Mouse (Mus musculus): ENCODE measurements around the gene Scnm1.
"Not testable (repeated sequence)": the region's sequence is repeated elsewhere in the genome, so short reads cannot be mapped to it uniquely, and the experiment has no call there.

The Scnm1 gene

DNA sequence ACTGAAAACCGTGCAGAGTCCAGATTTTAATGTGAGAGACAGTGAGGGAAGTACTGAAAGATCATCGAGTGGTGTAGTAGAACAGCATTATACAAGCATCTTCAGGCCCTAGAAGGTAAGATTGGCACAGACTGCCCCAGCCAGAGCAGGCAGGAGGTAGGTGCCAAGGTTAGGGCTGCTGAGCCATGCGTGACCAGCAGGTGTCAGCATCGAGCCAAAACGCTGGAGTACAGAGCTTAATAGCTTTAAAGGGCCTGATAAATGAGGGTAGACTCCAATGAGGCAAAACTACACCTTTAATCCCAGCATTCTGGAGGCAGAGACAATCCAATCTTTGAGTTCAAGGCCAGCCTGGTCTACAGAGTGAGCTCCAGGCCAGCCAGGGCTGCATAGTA lies 8.8 kb upstream of the Scnm1 start:
- peak; percentile 87 for DNase-seq (ENCODE audit: low spot score)

DNA sequence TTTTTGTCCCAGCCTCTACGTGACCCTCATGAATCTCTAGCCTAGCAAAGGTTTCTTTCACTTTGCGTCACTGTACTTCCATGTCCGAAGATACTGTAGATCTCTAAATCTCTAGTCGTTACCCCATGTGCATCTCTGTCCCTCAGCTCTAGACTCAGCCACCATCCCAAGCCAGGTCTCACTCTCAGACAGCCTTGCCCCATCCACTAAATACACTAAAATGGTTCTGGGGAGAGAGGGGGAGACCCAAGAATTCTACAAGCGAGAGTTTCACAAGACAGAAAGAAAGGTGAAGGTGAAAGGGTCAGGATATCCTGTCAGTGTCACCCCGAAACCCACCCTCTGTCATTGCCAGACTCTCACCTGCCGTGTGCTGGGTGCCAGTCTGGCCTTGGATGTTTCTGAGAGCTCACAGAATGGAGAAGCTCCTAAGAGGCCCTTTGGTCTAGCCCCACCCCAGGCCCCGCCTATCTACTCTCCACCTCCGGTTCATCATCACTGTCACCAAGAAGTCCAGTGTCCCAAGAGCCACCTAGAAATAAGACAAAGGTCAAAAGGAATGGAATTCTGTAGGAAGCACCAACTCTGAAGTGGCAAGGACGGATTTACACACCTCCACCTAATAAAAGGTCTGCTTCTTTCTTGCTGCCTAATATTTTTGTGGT lies 8.3 kb upstream of the Scnm1 start, which contains the start of gene Tnfaip8l2:
Gene Tnfaip8l2 (minus strand): TSS at position 409 of the 665 bp plus-strand sequence.
- no peak for DNase-seq (ENCODE audit: low spot score)

DNA sequence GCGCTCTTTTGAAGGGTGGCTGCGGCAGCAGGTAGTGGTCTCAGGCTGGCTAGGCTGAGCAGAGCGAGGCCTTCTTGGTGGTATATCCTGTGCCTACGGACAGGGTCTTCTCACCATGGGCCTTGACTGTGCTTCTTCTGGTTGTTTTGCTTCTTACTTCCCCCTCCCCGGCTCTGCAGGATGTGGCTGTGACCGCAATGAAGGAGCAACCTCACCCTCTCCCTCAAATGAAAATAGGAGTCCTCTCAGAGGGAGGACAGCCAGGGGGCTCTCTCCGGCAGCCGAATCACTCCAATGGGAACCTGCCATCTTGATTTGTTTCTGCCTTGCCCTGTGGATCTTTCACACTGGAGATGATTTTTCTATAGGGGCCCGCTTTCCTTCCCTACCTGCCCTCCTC lies 7.7 kb upstream of the Scnm1 start:
- DNase-seq (ENCODE audit: low spot score), result no peak

DNA sequence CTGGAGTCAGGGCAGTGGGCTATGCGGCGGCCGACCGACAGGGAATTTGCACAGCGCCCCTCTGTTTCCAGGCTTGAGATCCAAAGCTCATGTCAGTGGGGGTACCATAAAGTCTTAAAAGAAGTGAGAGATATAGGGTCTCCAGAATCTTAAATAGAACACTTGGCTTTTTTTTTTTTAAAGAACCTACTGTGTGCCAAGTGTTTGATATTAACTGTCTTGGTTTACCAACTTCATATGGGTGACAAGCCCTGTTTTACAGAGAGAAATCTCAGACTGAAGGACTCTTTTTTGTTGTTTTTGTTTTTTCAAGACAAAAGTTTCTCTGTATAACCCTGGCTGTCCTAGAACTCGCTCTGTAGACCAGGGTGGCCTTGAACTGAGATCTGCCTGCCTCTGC lies 7.0 kb upstream of the Scnm1 start:
- DNase-seq (ENCODE audit: low spot score), result no peak

DNA sequence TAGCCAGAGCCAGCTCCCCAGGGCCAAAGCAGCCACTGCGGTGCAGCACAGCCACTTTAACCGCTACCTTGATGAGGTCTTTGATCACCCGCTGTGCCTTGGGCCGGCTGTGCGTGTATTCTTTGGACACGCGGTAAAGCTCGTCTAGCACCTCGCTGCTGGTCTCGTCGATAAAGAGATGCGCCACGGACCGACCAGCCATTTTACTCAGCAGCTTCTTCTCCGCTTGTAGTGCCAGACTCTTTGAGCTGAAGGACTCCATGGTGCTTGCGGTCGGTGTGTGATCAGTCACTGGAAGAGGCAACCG lies 6.4 kb upstream of the Scnm1 start:
- no peak for DNase-seq (ENCODE audit: low spot score)

DNA sequence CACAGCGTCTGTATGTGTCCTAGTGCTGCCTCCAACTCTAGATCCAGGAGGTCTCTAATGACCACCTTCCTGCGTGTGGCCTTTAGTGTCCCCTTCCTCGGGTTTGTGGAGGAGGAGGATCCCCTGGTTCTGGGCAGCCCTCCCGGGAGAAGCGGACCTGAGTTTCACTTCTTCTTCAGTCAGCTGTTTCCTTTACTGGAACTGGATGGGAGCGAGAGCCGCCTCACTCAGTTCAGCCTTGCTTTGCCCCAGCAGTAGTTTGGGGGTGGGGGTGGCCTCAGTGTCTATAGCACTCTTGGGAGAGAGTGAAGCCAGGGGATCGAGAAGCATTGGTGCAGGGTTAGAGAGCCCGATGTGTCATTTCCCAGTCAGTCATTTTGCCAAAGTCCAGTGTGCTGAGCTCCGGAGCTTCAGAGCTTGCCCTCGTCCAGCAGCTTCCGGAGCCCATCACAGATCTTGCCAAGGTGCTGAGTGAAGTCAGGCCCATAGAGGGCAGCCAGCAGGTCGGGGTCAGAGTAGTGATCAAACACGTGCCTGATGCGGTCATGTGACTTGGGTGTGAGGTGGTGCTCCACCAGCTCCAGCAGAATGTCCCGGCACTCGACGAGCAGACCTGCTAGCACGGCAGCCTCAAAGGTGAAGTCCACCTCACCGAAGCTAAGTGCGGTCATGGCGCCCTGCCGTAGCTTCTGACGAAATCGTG lies 5.9 kb upstream of the Scnm1 start:
- DNase-seq (ENCODE audit: low spot score), result no peak

DNA sequence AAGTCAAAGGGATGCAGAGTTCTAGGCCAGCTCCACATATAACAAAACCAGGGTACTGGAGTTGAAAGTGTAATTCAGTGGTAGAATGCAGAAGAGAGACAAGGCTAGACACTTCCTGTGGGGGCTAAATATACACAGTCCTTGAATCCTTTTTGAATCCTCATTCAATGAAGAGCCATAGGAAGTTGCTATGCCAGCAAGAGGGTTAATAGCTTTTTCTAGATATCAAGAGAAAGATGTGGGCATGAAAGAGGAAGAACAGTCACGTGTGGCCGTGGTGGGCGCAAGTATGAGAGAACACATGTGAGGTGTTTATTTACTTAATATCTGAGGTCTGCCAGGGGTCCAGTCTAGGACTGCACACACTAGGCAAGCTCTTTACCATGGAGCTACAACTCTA lies 2.5 kb upstream of the Scnm1 start:
- DNase-seq (ENCODE audit: low spot score), result no peak

DNA sequence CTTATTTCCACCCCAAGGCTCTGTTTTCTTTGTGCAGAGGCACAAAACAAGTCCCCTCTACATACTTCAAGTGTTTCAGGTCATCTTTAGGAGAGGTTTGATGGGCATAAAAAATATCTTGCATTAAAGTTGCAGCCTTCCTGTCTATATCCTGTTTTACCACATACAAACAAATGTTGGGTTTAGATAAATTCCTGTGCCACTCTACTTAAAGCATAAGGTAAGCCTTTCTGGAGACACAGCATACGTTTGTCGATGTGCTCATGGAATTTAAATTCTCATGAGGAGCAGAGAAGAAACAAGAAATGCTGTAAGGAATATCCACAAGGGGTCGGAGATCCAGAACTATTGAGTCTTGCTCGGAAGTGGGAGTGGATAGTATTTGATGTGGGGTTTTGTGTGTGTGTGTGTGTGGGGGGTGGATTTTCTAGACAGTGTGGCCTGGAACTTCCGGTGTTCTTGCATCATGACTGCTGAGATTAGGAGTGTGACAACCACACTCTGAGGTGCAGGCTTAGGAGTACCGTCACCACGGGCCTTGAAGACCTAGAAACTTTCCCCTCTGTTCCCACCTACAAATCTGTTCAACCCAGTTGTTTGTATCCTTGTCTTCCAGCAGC lies 1.7 kb upstream of the Scnm1 start:
- no peak for DNase-seq (ENCODE audit: low spot score)

DNA sequence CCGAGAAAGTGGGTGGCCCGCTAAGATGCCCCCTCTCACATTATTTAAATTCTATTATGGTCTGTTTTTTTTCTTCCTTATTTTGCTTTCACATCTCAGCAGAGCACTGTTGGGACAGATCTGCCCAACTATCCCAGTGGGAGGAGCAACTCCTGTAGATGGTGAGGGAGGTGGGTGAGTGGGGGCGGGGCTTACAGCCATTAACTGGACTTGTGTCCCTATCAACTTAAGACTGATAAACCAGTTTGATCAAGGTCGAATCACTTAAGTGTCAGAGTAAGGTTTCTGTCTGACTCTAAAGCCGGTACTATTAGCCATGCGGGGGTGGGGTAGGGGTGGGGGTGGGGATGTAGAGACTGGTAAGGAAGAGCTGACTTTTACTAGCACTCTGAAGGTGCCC lies 1.2 kb upstream of the Scnm1 start:
- DNase-seq (ENCODE audit: low spot score), result peak; percentile 37

DNA sequence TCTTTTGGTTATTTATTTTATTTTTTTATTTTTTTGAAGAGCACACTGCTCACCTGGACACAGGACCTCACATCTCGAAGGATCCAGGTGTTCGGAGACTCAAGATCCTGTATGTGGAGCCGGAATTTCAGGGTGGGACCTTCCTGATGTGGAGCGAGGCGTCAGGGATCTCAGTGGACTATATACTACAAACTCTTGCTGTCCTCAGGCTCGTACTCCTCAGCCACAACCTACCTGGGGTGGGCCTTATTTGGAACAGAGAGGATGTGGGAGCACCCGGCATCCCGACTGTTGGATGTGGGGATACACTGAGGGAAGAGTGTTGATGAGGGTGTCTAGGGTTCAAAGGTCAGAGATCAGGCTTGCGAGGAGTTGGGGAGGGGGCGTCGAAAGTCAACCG lies 322 bp upstream of the Scnm1 start:
- not testable (repeated sequence) for DNase-seq (ENCODE audit: low spot score)

DNA sequence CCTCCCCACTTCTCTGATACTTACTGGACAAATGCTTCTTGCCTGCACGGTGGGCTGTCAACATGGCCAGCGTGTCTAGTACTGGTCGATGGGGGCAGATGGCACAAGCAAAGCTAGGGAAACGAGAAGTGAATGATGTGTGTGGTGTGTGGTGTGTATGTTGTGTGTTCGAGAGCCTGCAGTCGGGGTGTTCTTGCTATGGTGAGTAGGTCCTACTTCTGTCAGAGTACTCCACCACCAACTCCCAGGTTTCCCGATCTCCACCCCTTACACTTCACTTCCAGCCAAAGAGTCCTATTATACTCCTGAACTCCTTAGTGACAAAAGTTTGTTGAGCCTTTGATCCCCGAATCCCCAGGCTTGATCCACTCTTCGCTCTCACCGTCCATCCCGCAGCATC lies 635 bp downstream of the Scnm1 start:
- DNase-seq (ENCODE audit: low spot score), result no peak

DNA sequence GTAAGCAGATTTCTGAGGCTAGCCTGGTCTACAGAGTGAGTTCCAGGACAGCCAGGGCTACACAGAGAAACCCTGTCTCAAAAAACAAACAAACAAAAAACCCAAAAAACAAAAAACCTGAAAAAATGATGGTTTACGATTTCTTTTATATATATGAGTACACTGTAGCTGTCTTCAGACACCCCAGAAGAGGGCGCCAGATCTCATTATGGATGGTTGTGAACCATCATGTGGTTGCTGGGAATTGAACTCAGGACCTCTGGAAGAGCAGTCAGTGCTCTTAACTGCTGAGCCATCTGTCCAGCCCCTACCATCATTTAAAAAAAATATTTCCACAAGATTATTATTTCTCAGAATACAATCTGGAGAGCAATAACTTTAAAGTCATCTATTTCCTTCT lies 1.4 kb downstream of the Scnm1 start:
- DNase-seq (ENCODE audit: low spot score), result not testable (repeated sequence)

DNA sequence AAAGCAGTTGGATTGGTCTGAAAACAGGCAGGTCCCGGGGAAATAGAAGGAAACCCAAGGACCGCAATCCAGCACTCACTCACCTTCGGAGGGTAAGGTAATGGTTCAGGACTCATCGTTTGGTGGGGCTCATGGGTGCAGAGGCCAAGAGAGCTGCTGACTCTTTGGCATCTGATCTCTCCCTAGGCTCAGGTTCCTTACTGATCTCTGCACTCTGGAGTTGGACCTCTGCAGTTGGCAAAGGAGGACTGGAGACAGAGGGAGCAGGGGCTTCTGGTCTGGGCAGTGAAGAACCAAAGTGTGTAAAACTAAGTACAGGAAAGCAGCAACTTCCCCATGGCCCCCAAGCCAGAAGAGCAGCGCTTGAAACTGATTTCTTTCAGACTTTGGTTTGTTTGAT lies 3.7 kb downstream of the Scnm1 start:
- DNase-seq (ENCODE audit: low spot score), result no peak

DNA sequence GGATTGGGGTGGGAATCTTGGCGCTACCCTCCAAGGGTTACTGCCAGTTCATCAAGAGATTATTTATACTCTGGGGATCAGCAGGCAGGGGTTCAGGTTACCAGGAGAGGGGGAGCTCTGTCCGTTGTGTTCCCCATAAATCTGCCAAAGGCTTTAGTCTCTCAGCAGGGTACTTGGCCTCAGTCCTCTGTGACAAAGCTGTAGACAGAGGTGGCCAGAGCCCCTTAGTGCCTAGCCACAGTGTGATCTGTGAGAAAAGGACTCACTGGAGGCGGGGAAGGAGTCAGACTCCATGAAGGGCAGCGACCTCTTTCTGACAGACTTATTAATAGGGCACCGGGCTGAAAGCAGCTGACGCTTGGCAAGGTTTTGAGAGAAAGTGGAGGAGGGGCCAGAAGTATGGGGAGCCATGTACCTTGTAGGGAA lies 4.6 kb downstream of the Scnm1 start:
- DNase-seq (ENCODE audit: low spot score), result no peak

DNA sequence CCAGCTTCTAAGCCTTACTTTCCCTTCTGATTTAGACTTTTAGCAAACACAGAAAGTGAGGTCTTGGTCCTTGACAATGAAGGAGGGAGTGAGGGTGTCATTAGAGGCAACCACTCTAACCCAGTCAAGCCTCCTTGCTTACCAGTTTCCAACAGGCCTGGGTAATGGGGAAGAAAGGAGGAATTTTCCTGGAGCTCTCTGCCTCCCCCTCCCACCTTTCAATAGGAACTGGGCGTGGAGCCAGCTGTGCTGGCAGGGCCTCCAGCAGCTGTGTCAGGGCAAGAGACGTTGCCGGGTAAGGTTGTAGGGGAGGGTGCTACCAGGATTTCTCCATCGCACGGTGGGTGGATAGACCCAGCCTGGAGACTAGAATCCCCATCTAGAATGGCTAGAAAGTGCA lies 8.8 kb downstream of the Scnm1 start:
- DNase-seq (ENCODE audit: low spot score), result no peak

DNA sequence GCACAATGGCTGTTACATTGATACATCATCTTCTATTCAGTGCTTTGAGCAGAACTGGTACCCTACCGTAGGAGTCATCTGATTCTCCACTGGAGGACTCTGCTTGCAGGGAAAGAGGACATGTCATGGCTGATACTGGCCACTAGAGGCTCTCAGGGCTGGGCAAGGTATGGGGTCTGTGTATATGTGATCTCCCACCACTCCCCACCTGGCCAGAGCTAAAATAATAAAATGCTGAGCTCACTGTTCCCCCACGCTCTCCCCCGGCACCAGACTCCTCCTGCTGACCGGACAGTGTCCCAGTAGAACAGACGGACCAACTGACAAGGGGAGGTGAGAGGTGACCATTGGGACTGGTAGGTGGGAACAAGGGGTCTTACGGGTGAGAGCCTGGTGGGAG lies 9.6 kb downstream of the Scnm1 start, which contains the start of gene Tmod4:
Gene Tmod4 (plus strand): TSS at position 231 of the 400 bp plus-strand sequence.
- DNase-seq (ENCODE audit: low spot score), result peak; percentile 49

DNA sequence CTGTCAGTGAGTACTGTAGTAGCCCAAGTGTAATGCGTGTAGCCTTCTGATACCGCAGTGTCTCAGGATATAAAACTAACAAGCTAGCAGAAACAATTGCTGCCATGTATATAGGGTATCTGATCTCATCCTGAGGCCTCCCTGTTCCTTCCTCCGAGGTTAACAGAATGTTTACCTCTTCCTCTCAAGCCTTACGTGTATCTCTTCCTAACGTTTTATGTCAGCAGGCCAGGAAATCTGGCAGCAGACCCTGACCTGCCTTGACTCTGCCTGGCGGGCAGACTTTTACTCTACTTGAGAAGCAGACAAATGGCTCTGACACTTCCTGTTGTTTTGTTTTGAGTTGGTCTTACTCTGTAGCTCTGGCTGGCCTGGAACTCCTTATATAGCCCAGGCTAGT lies 12.2 kb downstream of the Scnm1 start:
- DNase-seq (ENCODE audit: low spot score), result no peak

DNA sequence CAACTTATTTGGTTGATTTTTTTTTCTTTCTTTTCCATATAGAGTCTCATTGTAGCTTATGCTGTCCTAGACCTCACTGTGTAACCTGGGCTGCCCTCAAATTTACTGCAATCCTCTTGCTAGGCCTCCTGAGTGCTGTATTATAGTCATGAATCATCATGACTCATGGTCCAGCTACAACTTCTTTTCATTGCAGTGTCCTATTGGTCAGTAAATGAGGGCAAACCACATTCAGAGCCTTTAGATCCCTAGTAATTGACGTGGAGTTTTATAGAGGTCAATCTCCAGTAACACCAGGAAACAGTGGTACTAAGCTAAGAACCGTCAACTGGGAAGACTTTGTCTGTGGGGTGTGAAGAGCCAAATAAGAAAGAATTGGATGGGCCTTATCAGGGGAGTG lies 16.1 kb downstream of the Scnm1 start:
- DNase-seq (ENCODE audit: low spot score), result no peak

DNA sequence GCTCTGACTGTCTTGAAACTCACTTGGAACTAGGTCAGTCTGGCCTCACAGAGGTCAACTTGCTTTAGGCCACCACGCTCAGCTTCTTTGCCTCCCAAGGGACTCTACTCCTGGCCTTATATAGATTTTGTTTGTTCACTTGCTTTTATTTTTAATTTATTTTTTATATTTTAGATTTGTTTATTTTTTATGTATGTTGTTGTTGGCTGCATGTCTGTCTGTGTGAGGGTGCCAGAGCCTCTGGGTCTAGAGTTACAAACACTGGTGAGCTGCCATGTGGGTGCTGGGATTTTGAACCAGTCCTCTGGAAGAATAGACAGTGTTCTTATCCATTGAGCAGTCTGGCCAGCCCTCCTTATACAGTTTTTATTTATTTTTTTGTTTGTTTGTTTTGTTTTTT lies 21.1 kb downstream of the Scnm1 start:
- DNase-seq (ENCODE audit: low spot score), result no peak

DNA sequence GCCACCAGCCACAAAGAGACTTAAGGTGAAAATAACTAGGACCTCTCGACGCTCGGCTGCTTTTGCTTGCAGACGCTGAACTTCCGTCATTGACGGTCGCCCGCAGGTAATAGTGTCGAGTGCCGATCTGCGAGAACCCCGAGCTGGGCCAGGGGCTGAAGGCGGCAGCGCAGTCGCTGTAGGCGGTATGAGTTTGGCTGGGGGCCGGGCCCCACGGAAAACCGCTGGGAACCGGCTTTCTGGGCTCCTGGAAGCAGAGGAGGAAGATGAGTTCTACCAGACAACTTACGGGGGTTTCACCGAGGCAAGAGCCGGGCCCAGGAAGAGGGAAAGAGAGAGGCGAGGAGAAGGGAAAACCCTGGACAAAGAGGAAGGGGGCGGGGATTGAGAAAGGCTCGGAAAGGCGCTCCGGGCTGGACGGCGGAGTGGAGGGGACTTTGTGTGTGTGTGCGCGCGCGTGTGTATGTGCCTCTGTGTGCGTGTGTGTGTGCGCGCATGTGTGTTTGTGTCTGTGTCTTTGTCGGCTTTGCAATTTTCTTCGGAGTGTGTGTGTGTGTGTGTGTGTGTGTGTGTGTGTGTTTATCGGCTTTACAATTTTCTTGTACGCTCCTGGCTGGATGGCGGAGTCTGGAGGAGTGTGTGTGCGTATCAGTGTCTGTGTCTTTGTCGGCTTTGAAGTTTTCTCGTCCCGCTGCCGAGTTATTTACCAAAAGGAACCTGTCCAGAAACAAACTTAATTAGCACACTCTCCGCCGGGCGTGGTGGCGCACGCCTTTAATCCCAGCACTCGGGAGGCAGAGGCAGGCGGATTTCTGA lies 22.7 kb downstream of the Scnm1 start, which contains the start of gene Vps72:
Gene Vps72 (plus strand): TSS at position 112 of the 816 bp plus-strand sequence.
- peak; percentile 90 for DNase-seq (ENCODE audit: low spot score)

DNA sequence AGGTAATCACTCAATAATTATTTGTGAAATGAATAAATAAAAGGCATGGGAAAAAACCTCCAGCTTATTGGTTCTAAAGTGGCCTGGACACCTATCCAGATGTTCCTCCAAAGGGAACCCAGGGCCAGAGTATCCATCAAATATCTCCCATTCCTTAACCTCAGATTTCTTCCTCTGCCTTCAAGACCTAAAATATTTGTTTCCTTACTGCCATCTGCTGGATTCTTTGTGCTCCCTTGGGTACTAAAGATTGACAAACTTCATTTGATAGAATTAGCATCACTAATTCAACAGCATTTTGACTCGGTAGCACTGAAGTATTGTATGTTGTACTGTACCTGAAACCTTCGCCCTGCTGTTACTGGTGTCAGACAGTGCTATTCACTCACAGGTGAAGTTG lies 25.9 kb downstream of the Scnm1 start:
- DNase-seq (ENCODE audit: low spot score), result peak; percentile 22

DNA sequence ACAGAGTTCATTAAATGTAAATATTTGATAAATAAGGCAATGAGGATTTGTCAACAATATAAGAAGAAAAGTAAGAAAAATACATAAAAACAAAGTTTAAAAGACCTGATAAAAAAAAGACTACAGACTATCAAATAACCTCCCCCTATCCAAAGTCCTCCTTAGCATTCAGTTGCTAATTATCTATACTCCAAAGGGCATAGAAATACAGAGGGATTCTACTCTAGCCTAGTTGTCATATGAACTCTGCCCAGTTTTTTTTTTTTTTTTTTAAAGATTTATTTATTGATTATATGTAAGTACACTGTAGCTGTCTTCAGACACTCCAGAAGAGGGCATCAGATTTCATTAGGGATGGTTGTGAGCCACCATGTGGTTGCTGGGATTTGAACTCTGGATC lies 26.5 kb downstream of the Scnm1 start:
- DNase-seq (ENCODE audit: low spot score), result not testable (repeated sequence)

Data from retina, embryonic 14.5 days (tissue).